Mouse (Mus musculus) Muller cell, postnatal 12 days (primary cell): ENCODE measurements at regions not wholly inside any gene's neighbourhood (a gene's known extent, or its start where the extent isn't known, plus 50 kb on each side); places are given as distances from the start of the nearest gene placed in this dataset.
"Not testable (repeated sequence)": the region's sequence is repeated elsewhere in the genome, so short reads cannot be mapped to it uniquely, and the experiment has no call there.

ENCODE experiments used
- DNase-seq: peaks from one replicate; pipeline ENCODE4 v3.0.0-alpha.2; 2015; ENCODE audit errors: inconsistent ontology term

DNA sequence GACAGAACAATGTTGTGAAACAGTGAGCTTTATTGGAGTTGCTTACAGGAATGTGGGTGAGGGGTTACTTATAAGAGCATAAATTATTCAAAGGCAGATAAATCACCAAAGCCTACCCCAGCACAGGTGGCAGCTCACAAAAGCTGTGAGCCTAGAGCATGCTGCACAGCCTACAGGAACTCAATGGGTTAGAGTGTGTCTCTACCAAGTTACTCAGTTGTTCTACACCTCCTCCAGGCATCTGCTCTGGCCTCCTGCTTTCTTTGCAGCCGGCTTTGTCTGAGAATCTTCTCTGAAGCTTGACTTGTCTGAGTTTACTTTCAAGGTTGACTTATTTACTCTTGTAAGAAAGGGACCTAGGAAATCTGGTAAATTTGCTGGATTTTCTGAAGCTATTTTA, 336.5 kb downstream of the Fscb start:
- no peak for DNase-seq

DNA sequence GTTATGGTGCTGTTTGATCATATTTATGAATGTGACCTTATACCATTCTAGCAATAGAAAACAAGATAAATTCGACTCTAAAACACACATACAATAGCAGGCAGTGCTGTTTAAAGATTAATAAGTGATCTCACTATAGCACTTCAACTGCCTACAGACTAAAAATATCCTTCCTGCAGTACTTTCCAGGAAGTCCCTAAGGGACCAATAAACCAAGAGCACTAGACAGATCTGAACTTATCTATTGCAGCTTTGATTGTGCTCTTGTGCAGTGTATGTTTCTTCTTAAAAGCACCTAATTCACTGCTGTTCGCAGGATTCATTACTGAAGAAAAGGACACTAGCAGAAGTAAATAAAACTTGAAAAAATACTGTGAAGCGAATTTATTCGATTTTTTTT, 358.1 kb downstream of the Fscb start:
- DNase-seq, result no peak

DNA sequence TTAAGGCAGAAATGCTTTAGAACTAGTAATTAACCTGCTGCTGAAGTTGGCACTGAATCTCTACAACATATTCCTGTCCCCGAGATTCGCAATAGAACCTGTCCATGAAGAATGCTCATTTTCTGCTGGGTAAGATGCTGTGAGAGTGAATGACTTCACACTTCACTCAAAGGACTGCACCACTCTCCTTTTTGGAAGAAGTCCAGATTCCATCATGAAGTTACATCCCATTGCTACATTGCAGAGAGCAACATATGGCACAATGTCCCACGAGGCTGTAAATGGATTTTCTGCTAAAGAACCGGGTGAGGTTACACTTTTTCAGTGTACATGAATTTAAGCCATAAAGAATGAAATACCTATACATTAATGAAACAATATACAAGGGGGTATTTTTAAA, 360.0 kb downstream of the Fscb start:
- DNase-seq, result no peak

DNA sequence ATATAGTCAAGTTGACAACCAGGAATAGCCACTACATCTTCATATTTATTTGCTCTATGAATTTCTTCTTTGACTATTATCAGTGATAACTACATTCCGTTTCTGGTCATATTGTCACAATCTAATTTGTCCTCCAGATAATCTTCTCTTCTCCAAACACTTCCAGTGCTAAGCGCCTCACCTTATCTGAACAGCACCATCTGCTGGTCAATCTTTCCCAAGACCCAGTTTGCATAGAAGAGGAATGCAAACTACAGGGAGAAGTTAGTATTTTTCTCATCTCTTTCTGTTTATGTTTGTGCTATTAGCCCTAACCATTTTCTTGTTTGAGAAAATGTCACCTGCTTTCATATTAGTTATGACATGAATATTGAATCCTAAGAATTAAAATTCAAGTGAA, 370.3 kb downstream of the Fscb start:
- DNase-seq, result peak; percentile 0

DNA sequence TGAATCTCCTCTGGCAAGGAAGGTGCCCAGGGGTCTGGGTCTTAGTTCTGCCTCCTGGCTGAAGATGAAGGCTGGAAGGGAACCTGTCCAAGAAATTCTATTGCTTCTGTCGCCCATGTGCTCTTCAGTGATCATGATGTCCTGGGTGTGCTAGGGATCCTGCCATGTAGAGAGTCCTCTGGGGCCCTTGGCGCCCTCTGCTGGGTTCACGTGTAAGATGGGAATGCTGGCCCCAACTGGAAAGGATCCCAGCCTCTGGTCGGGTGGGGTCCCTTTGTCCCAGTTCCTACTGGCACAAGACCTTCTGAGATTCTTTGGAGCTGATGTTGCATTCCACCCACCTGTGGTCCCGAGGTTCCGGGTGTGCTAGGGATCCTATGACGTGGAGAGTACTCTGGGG, 397.7 kb downstream of the Fscb start:
- DNase-seq, result no peak

DNA sequence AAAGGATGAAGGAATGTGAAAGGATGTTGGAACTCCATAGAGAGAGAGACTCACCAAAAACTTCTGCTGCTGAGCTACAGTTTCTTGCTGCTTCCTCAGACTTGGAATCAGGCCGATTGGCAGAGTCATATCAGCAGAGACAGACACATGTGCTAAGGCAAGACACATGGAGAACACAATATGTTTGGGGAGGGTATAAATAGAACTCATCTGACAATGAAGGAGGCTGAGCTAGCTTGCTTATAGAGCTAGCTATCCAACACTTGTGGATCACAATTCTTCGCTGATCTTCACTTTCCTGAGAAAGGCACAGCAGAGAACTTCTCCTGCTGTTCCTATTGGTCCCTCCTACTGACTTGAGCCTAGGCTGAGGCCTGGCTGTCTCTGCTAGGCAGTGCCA, 429.0 kb downstream of the Fscb start:
- DNase-seq, result no peak

DNA sequence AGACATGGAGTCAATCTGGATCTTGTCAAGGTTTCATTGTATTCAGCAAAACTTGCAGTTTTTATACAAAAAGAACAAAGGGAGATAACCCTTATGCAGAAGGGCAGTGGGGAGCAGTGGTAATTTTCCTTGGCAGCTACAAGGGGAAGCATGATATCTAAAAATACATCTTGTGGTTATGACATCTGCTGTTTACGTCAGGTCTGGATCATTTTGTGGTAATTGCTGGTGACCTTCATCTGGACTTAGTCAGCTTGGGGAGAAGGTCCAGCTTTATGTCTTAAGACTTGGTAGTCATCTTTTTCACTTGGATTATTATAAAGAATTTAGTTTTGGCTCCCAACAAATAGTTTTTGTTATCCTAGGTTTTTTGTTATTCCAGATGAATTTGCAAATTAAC, 465.9 kb downstream of the Fscb start:
- not testable (repeated sequence) for DNase-seq
